Mouse (Mus musculus): ENCODE measurements at regions not wholly inside any gene's neighbourhood (a gene's known extent, or its start where the extent isn't known, plus 50 kb on each side); places are given as distances from the start of the nearest gene placed in this dataset.
"Not testable (repeated sequence)": the region's sequence is repeated elsewhere in the genome, so short reads cannot be mapped to it uniquely, and the experiment has no call there.

- DNase-seq (ENCODE audit: extremely low spot score in 1 of 2, low spot score in 2 of 2), result no peak
- intact Hi-C loops (cut with DNase I), result no loop called here
- Histone ChIP-seq H3K4me3 (no peak overlapping the region), H3K27ac (no peak overlapping the region)
- no peak for TF ChIP-seq CTCF (IDR thresholded peaks at IDR 0.05)
Measured at GRCm38 (mm10) chr13:19204669-19205068, 190.9 kb downstream of the Stard3nl start.

GRCm38 (mm10) chr13:19202320-19202719, 193.3 kb downstream of the Stard3nl start:
- intact Hi-C loops (cut with DNase I); DNase-seq (ENCODE audit: extremely low spot score in 1 of 2, low spot score in 2 of 2); H3K27ac ChIP-seq; H3K4me3 ChIP-seq: not testable (repeated sequence)

Measured in left cerebral cortex, adult 2 months (tissue).